Mouse (Mus musculus) liver, embryonic 16.5 days (tissue): ENCODE measurements around the gene Gm19402. TPM values are rescaled to one million over a fixed set of nuclear protein-coding genes. Genes with fewer than 3 reads are reported as not detected.
"Not testable (repeated sequence)": the region's sequence is repeated elsewhere in the genome, so short reads cannot be mapped to it uniquely, and the experiment has no call there.

Experiments used
- ATAC-seq: fragments of 200-750 bp; cut with Nextera tagmentation; 2 replicates; pipeline ENCODE4 v1.8.0; 2017; ENCODE audit warnings: low read depth, mild to moderate bottlenecking, moderate number of reproducible peaks, moderate library complexity
- H3K27ac ChIP-seq: fragments of 300-500 bp; sonication (generic); 2 replicates; pipeline ENCODE4 v1.5.1; 2014; ENCODE audit warnings: mild to moderate bottlenecking, low read length
- H3K27me3 ChIP-seq: fragments of 300-500 bp; sonication (generic); 2 replicates; pipeline ENCODE4 v1.6.1; 2014; ENCODE audit warnings: low read depth, low read length, mixed read lengths; ENCODE audit not compliant: control insufficient read depth, insufficient read depth
- H3K36me3 ChIP-seq: fragments of 300-500 bp; sonication (generic); 2 replicates; pipeline ENCODE4 v1.6.1; 2014; ENCODE audit warnings: mild to moderate bottlenecking; ENCODE audit not compliant: control insufficient read depth, insufficient read depth
- H3K4me1 ChIP-seq: fragments of 300-500 bp; sonication (generic); 2 replicates; pipeline ENCODE4 v1.6.1; 2014; ENCODE audit warnings: low read depth, low read length, mixed read lengths; ENCODE audit not compliant: control insufficient read depth
- H3K4me2 ChIP-seq: fragments of 300-500 bp; sonication (generic); 2 replicates; pipeline ENCODE4 v1.6.1; 2014; ENCODE audit warnings: low read depth, low read length, mixed read lengths
- H3K4me3 ChIP-seq: fragments of 300-500 bp; sonication (generic); 2 replicates; pipeline ENCODE4 v1.5.1; 2014; ENCODE audit warnings: low read depth, mild to moderate bottlenecking, low read length
- H3K9ac ChIP-seq: fragments of 300-500 bp; sonication (generic); 2 replicates; pipeline ENCODE4 v1.6.1; 2014; ENCODE audit warnings: low read depth, low read length
- H3K9me3 ChIP-seq: fragments of 300-500 bp; sonication (generic); replicated peaks from 2 replicates; pipeline ENCODE4 v1.6.1; 2016; ENCODE audit warnings: low read length; ENCODE audit not compliant: control insufficient read depth
- WGBS: fragments of 180-500 bp; shearing (Covaris S2); extraction: QIAGEN DNeasy Blood & Tissue Kit; methylation state at CpG from one replicate; pipeline ENCODE4 v1.1.7; 2014; ENCODE audit not compliant: insufficient replicate concordance; 5-methylcytosine and 5-hydroxymethylcytosine counted together
- polyA plus RNA-seq: library from polyadenylated mRNA; unstranded; fragments of >200 nt; fragmentation: Nextera tagmentation; extraction: Ambion mirVana; gene quantifications from 2 replicates; pipeline ENCODE4 v1.2.1, GENCODE M21; 2015

Gene Gm19402
- polyA plus RNA-seq, result not detected in 2 replicates

- 61% methylated on average over 3 of the region's 3 CpGs for WGBS
- not testable (repeated sequence) for H3K4me2 ChIP-seq, ATAC-seq, H3K9ac ChIP-seq, H3K27ac ChIP-seq, H3K4me1 ChIP-seq, H3K4me3 ChIP-seq, H3K36me3 ChIP-seq, H3K9me3 ChIP-seq
- H3K27me3 ChIP-seq, result peaks cover 31% of the 10 kb centered on the region
Observed at GRCm38 (mm10) chr10:77690356-77690807, at the start of gene Gm19402. Gm19402 (minus strand) TSS chr10:77690757.

GRCm38 (mm10) chr10:77738929-77739328 is 48.4 kb upstream of the Gm19402 start:
- WGBS, result 49% methylated on average over 4 of the region's 4 CpGs
- no peaks in the 10 kb centered on the region for H3K9me3 ChIP-seq
- no peak for ATAC-seq

GRCm38 (mm10) chr10:77735928-77736327 is 45.4 kb upstream of the Gm19402 start:
- H3K9ac ChIP-seq, result no peak overlapping the region
- H3K4me1 ChIP-seq, result no peaks in the 10 kb centered on the region
- no peaks in the 10 kb centered on the region for H3K36me3 ChIP-seq
- H3K4me2 ChIP-seq, result no peak overlapping the region
- ATAC-seq, result no peak
- no peak overlapping the region for H3K27ac ChIP-seq
- no peak overlapping the region for H3K4me3 ChIP-seq
- no peaks in the 10 kb centered on the region for H3K9me3 ChIP-seq
- 70% methylated on average over 1 of the region's 1 CpGs for WGBS
- no peaks in the 10 kb centered on the region for H3K27me3 ChIP-seq

More at GRCm38 (mm10) chr10:77738929-77739328, 48.4 kb upstream of the Gm19402 start:
- Histone ChIP-seq H3K9ac (no peak overlapping the region), H3K36me3 (no peaks in the 10 kb centered on the region), H3K4me3 (no peak overlapping the region), H3K4me1 (no peaks in the 10 kb centered on the region), H3K27ac (no peak overlapping the region), H3K27me3 (no peaks in the 10 kb centered on the region), H3K4me2 (no peak overlapping the region)

GRCm38 (mm10) chr10:77729241-77729640 is 38.7 kb upstream of the Gm19402 start:
- Histone ChIP-seq H3K27ac (no peak overlapping the region), H3K4me3 (no peak overlapping the region), H3K4me1 (no peaks in the 10 kb centered on the region), H3K36me3 (no peaks in the 10 kb centered on the region), H3K9me3 (no peaks in the 10 kb centered on the region), H3K4me2 (no peak overlapping the region), H3K27me3 (no peaks in the 10 kb centered on the region), H3K9ac (no peak overlapping the region)
- no peak for ATAC-seq
- WGBS, result 43% methylated on average over 4 of the region's 4 CpGs

- ATAC-seq, result no peak
- no peak overlapping the region for H3K27ac ChIP-seq
- no peaks in the 10 kb centered on the region for H3K36me3 ChIP-seq
- no peak overlapping the region for H3K4me3 ChIP-seq
- no peaks in the 10 kb centered on the region for H3K4me1 ChIP-seq
- no peak overlapping the region for H3K9ac ChIP-seq
- no peaks in the 10 kb centered on the region for H3K27me3 ChIP-seq
- 48% methylated on average over 4 of the region's 4 CpGs for WGBS
- H3K9me3 ChIP-seq, result no peaks in the 10 kb centered on the region
- H3K4me2 ChIP-seq, result no peak overlapping the region
Observed at GRCm38 (mm10) chr10:77728280-77728679, 37.7 kb upstream of the Gm19402 start.

- no peaks in the 10 kb centered on the region for H3K27me3 ChIP-seq
- H3K4me1 ChIP-seq, result no peaks in the 10 kb centered on the region
- no peak within 1 kb of the TSS for H3K4me2 ChIP-seq
- 24% methylated on average over 3 of the region's 3 CpGs for WGBS
- H3K27ac ChIP-seq, result no peak within 1 kb of the TSS
- H3K9ac ChIP-seq, result no peak within 1 kb of the TSS
- no peak within 1 kb of the TSS for H3K4me3 ChIP-seq
- no peaks in the 10 kb centered on the region for H3K36me3 ChIP-seq
- no peak for ATAC-seq
- H3K9me3 ChIP-seq, result no peaks in the 10 kb centered on the region
Observed at GRCm38 (mm10) chr10:77726186-77726585, 35.6 kb upstream of the Gm19402 start, which contains the start of gene Gm10100. Gm10100 (plus strand) TSS chr10:77726486.

GRCm38 (mm10) chr10:77724855-77725254 is 34.3 kb upstream of the Gm19402 start:
- Histone ChIP-seq H3K36me3 (no peaks in the 10 kb centered on the region), H3K9ac (no peak overlapping the region), H3K27ac (no peak overlapping the region), H3K9me3 (no peaks in the 10 kb centered on the region), H3K4me2 (no peak overlapping the region), H3K4me1 (no peaks in the 10 kb centered on the region), H3K27me3 (no peaks in the 10 kb centered on the region), H3K4me3 (no peak overlapping the region)
- 63% methylated on average over 8 of the region's 8 CpGs for WGBS
- ATAC-seq, result no peak

- H3K4me3 ChIP-seq, ATAC-seq, H3K36me3 ChIP-seq, H3K27ac ChIP-seq, H3K9ac ChIP-seq, H3K4me1 ChIP-seq, H3K4me2 ChIP-seq, H3K27me3 ChIP-seq, H3K9me3 ChIP-seq: not testable (repeated sequence)
- 75% methylated on average over 1 of the region's 1 CpGs for WGBS
Observed at GRCm38 (mm10) chr10:77720299-77720698, 29.7 kb upstream of the Gm19402 start, which contains the start of gene Krtap12-1. Krtap12-1 (plus strand) TSS chr10:77720599.

- no peak within 1 kb of the TSS for H3K9ac ChIP-seq
- H3K4me3 ChIP-seq, result no peak within 1 kb of the TSS
- H3K27ac ChIP-seq, result no peak within 1 kb of the TSS
- no peaks in the 10 kb centered on the region for H3K27me3 ChIP-seq
- no peak for ATAC-seq
- no peaks in the 10 kb centered on the region for H3K36me3 ChIP-seq
- H3K4me2 ChIP-seq, result no peak within 1 kb of the TSS
- 50% methylated on average over 1 of the region's 1 CpGs for WGBS
- H3K4me1 ChIP-seq, result no peaks in the 10 kb centered on the region
- H3K9me3 ChIP-seq, result no peaks in the 10 kb centered on the region
Observed at GRCm38 (mm10) chr10:77715507-77715906, 24.9 kb upstream of the Gm19402 start, which contains the start of gene Gm10142. Gm10142 (plus strand) TSS chr10:77715807.
